Mouse (Mus musculus): ENCODE measurements around the gene Grhl3.
A peak's percentile ranks its signal among the peaks of the same experiment; 100 is the strongest.

Gene Grhl3

DNA sequence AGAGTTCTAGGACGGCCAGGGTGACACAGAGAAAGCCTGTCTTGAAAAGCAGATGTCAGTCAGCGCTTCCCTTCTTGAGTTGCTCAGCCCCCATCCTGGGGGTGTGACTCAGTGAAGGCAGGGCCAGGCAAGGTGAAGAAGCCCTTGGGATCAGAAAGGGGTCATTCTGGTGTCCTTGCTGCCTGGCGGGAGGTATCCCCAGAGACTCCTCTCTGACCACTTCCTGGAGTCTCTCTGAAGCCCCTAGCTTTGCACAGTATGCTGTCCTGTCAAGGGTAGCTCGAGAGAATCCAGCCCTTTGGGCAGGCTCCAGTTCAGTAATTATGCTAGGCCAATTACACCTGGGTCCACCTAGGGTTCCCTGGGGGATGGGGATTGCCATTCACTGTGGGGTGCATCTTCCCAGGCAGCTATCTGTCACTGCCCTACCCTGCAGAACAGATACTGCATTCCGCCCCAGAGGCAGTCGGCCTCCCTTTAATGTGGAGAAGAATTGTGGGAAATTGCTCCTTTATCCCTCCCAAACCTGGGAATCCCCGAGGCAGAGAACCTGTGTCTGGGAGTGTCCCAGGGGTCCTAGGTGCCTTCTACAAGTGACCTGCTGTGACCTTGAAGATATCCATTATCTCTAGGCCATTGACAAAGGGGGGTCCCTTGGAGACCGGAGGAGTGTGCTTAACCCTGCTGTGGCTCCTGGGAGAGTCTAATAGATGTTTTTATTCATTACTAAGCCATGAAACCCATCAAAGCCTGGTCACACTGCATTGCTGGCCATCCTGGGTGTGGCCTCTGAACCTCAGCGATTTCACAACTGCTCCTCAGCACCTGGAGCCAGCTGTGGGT lies 41.4 kb downstream of the Grhl3 start:
- no peak for DNase-seq (ENCODE audit: extremely low spot score)

DNA sequence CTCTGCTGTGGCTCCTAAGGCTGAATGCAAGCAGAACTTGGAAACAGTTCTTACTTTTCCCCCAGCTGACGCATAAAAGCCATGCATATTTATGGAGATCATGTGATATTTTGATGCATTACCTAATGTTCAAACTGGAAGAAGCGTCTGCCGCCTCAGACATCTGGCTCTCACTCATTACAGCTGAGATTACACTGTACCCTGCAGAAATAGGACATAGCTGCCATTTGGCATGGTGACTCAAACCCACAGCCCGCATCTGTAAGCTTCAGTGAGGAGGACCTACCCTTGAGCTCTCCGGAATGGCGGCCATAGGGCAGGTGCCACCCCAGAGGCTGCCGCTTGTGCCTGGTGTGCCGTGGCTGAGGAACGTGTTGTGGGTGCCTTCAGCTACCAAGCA lies 42.2 kb downstream of the Grhl3 start:
- no peak for DNase-seq (ENCODE audit: extremely low spot score)

DNA sequence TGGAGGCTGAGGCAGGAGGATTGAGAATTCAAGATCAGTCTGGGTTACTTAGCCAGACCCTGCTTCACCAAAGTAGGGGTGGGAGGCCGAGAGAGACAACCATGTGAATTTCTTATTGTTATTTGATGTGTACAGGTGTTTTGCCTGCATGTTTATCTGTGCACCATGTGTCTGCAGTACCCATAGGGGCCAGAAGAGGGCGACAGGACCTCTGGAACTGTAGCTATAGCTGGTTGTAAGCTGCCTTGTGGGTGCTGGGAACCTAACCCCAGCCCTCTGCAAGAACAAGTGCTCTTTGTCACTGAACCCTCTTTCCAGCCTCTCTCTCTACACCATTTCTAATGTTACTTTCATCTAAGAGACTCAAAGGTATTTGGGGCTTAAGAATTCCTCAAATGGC lies 43.2 kb downstream of the Grhl3 start:
- DNase-seq (ENCODE audit: extremely low spot score) = no peak

DNA sequence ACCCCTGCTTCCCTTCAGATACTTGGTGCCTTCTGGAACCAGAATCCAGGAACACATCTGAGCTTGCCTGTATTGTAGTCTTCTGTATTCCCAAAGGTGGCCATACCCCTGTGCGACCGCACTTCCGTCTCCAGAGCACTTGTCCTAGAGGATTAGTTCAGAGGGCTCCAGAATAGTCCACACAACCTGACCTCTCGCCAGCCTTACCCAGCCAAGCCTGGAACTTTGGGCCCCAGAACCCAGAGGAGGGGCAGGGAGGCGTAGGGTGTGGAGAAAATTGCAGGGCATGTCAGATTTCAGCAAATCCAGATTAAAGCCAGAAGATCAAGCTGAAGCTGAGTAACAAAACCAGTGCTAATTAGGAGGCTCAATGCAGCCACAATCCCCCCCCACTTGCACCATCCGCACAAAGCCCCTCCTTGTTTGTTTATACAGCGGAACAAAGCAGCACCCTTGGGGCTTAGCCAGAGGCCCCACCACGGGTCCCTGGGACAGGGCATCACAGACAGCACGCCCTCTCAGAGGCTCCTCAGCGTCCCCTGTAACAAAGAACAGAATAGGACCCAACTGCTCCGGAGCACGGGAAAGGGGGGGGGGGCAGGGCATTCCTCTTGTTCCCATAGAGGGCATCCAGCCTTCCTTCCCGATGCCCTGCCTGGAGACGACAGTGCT lies 47.3 kb downstream of the Grhl3 start:
- DNase-seq (ENCODE audit: extremely low spot score) = no peak

DNA sequence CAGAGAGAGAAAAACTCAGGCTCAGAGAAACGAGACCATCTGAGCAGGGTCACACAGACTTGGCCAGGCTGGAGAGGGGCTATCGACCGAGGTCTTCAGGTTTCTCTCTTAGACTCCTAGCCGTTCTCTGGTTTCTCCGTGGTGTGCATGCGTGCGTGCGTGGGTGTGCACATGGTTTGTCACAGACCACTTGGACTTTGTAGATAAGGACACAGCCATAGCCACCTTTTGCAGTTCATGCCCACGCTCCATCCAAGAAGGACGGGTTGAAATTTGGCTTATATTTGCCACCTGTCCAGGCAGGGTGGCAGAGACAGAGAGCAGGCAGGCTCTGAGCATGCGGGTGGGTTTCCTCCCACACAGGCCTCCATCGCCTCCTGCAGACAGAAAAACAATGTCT lies 48.4 kb downstream of the Grhl3 start:
- no peak for DNase-seq (ENCODE audit: extremely low spot score)

DNA sequence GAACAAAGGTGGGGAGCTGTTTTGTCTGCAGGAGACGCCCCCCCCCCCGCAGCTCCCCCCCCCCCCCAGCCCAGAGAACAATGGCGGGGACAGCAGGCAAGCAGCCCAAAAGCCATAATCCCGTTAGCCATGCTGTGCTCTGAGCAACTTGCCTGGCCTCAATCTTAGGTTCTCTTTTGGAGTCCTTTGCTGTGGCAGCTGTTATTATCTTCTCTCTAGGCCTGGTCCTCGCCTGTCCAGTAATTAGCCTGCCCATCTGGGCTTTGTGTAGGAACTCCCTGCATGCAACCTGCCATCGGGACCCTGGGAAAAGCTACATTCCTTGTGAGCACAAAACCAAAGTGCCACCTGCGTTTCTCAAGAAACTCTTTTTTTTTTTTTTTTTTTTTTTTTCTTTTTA lies 49.5 kb downstream of the Grhl3 start:
- DNase-seq (ENCODE audit: extremely low spot score) = no peak

DNA sequence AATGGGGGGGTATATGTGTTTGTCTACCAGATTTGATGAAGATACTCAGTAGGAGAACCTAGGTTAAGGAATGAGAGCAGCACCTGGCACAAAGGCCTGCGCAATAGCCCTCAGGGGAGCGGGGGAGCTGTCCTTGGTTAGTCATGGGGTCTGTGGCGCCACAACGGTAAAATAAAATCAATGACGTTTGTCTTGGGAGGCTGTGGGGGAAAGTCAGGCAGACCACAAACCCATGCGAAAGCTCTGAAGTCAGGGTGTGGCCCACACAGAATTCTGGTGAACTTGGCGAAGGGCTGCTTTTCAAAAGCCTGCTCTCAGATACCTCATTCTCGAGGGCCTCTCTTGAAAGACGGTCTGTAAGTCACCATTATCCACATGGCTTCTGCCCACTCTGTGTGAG lies 53.0 kb downstream of the Grhl3 start:
- DNase-seq (ENCODE audit: extremely low spot score) = no peak

DNA sequence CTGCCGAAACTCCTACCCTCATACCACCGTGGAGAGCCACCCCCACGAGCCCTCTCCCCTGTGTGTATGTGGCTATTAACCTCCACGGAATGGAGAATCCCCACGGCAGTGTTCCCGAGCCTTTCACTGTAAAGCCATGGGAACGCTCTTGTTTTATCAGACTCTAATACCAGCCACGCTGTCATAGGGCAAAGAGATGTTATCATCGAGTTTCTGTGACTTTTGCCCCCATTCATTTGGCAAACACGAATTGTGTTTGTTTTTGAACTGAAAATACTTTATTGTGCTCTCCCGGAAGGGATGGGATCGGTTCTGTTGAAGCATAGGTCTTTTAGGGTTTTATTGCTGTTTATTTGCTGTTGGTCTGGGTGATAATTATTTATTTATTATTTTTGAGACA lies 55.3 kb downstream of the Grhl3 start:
- no peak for DNase-seq (ENCODE audit: extremely low spot score)

DNA sequence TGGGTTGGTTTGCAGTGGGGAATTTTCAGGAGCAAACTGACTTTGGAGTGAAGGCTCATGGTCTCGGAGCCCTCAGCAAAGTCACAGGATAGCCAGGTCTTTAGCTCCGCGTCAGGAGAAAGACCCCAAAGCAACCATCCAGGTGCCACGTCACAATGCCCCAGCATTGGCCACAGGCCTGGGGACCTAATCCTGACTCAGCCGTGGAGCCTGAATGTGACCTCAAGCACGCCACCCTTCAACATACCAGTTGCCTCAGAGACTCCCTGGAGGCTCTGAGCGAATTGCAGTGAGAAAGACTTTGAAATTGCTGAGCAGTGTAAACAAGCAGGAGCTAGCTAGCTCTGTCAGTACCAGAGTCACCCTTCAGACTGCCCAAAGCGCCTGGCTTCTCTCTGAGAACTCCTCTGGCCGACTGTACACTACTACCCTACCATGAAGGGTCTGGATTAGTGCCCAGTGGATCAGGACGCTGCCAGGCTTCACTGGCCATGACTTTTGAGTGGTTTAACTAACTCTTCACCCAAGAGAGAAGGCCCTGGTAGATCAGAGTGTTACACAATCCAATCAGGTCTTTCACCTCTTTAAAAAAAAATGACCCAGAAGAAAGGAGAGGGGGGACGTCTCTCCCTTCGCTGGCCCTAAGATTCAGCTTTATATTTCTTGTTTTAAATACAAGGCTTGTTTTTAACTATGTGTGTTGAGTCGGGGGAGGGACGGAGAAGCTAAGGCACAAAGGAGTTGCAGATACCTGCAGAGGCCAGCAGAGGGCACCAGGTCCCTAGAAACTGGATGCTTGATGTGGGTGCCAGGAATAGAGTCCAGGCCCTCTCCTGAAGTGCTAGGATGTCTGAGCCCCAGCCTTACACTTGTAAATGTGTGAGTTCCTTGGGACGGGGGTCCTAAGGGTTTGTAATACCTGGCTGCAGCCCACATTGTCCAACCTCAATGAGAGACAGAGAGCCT lies 56.8 kb downstream of the Grhl3 start:
- DNase-seq (ENCODE audit: extremely low spot score) = peak; percentile 60

DNA sequence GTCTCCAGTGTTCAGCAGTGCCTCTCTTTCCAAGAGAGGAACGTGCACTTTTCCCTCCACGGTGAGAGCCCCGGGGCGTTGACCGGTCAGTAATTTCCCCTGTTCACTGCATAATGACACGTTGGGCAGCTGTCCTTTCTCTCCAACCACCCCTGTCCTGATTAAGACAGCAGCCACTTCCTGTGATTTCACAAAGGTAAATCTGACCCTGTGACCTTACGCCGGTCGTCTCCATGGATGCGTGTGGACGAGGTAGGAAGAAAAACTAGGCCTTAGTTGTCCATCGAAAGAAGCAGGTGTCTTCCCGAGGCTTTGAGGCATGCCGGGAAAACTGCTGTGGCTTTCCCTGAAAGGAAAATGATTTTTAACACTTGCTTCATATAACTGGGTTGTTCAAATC lies 58.5 kb downstream of the Grhl3 start:
- no peak for DNase-seq (ENCODE audit: extremely low spot score)

DNA sequence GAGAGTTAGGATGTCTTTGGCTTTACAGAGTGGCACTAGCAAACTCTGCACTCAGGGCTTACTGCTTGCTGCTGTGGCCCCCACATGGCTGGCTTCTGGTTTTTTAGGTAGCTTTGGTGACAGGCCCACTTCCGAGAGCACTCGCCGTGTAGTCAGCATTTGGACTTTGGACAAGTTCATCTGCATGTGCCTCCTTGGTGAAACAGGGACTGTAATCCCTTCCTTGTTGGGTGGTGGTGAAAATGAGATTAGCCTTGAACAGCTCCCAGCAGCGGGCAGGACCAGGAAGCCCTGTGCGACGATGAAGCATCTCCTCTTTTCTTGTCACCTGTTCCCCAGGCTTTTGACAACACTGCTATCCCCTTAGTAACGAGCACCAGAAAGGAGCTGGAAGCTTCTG lies 59.6 kb downstream of the Grhl3 start:
- DNase-seq (ENCODE audit: extremely low spot score) = no peak

DNA sequence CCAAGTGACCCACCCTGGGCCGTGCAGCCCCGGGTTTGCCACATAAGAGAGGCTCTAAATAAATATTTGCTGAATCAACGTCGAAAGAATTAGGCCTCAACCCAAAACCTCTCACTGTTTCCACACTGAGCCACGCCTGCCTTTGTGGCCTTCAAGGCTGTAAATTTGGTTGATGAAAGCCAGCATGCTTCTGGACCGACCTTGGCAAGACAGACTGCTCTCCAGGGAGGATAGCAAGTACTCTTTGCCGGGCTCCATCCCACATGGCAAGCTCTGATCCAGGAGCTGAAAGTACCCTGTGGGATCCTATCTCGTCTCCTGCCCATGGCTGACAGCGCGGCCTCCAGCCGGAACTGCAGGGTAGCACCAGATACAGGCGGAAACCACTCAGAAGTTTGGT lies 63.9 kb downstream of the Grhl3 start:
- DNase-seq (ENCODE audit: extremely low spot score) = no peak

DNA sequence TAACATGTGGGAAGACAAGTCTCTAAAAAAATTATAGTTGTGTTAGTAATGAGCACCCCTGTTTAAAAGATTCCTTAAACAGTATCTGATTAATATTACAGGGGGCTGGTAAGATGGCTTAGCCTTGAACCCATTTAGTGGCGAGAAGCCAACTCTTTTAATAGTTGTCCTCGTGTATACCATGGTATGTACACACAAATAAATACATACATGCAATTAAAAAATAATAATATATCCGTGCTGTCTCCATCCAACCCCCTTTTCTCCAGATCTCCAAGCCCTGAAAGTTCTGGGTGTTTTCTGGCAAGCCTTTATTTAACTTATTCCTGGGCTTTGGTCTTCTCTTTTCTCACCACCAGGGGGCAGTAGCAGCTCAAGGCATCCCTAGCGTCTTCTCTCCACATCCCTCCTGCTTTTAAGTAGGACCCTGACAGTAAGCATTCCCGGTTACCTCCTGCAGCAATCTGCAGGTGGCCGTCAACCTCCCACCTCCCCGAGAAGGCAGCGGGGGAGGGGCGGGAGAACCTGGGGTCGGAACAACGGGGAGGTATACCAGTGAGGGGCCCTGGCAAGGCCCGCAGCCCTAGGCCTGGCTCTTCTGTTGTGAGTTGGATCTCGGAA lies 64.9 kb downstream of the Grhl3 start:
- DNase-seq (ENCODE audit: extremely low spot score) = peak; percentile 87

DNA sequence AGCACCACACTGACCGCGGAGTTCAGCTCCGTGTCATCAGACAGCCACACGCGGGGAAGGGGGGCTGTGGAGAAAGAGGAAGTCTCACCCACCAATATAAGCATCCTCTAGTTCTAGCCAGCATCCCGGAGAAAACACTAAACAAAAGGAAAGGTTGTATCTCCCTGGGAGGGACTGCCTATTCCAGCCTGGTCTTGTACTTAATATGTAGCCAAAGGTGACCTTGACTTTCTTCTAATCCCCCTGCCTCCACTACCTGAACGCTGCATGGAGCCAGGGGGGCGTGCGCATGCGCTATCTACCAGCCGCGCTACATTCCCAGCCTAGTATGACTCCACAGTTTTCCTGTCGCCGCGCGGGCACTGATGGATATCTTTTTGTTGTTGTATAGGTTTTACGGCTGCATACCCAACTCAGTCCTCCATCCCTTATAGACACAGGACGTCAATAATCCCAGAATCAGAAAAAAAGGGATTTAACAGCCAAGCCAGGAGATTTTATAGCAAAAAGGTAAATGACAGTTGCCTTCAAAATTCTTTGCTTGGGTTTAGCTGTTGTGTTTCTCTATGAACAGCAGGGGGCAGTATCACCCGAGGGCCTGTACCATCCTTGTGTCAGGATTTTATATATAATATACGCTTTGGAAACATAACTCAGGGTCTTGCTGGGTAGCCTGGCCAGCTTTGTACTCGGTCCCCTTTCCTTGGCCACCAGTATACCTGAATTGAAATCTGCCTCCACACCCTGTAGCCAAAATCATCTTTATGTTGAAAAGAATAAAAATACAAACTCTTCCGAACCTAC lies 65.7 kb downstream of the Grhl3 start:
- peak; percentile 70 for DNase-seq (ENCODE audit: extremely low spot score)

DNA sequence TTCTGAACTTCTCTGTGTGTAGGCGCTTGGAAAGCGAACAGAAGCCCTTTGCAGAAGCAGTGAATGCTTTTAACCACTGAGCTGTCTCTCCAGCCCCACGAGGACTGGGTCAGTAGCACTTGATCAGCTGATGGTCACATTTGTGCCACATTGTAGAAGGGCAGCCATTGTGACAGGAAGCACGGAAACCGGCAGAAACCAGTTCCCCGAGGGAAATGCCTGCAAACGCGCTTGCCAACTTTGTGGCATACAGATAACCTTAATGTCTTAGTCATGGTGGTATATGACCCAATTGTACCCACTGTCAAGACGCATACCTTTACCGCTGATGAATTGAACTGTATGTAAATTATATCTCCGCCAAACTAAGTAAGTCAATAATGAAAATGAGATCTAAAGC lies 67.6 kb downstream of the Grhl3 start:
- no peak for DNase-seq (ENCODE audit: extremely low spot score)

DNA sequence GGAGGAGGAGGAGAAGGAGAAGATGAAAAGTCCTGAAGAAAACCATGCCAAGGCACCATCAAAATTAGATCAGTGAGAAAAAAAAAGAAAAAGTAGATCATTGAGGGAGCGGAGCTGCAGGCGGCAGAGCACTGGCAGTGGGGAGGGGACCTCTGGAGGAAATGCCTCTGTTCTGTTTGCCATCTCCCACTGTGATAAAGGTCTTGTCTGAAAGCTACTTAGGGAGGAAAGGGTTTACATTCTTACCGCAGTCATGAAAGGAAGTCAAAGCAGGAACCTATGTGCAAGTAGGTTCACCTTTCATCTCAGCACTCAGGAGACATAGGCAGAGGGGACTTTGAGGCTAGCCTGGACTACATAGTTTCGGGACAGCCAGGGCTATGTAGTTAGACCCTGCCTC lies 71.8 kb downstream of the Grhl3 start:
- no peak for DNase-seq (ENCODE audit: extremely low spot score)

DNA sequence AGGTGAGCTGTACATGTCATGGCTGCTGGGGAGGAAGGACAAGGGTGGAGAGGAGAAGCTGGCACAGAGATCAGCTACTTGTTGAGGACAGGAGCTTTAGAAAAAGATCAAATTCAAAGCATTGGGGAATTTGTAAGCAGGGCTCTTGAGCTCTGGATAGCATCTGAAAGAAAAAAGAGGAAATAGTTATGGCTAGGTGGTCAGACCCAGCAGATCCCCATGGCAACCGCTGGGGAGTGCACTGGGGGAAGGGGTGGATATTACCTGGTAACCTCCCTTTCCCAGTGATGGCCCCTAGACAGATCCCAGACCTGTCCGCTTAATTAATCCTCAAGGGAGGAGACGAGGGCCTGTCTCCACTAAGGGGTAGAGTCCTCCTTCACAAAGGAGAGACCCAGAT lies 73.6 kb downstream of the Grhl3 start:
- DNase-seq (ENCODE audit: extremely low spot score) = no peak

DNA sequence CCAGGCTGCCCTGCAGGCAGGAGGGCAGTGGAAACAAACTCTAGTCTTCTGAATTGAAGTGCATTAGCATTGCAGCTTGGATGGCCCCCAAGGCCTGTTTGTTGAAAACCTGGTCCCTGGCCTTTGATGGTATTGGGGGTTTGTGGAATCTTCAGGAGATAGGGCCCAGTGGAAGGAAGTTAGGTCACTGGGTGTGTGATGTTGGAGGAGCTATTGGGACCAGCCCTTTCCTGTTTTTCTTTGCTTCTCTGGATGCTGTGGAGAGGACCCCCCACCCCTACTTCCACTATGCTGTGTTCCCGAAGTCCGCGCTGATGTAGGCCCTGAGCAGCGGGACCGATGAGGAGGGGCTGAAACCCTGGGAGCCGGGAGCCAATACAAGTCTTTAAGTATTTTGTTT lies 75.3 kb downstream of the Grhl3 start:
- no peak for DNase-seq (ENCODE audit: extremely low spot score)

DNA sequence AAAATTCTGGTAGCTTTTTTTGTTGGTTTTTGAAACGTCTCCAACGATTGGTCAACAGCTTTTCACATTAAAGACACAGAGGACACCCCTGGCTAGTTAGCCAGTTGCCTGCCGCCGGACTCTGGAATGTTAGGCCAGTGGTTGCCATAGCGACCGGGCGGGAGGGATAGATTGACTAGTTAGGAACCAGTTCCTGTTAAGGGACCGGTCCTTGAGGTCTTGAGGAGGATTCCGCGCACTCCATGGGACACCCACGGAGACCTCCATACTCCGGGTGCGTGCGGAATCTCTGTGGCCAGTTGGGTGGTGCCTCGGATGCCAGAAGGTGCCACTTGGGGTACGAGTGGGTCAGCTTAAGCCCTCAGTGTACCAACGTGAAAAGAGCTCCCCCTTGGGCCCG lies 77.6 kb downstream of the Grhl3 start:
- peak; percentile 79 for DNase-seq (ENCODE audit: extremely low spot score)

DNA sequence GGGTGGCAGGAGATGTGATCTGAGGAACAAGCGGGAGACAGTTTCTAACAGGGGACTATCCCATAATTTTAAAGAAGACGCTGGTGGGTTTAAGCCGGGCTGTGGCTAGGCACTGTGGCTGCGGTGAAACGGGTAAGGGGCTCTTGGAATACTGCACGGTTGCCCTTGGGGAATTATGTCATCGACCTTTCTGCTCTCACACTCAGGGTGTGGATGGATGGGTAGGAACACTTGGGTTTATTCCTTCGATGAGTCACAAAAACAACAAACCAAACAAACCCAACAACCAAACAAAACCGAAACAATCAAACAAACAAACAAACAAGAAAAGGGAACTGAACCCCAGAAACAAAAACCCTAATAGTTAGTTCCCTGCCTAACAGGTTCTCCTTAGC lies 78.0 kb downstream of the Grhl3 start:
- DNase-seq (ENCODE audit: extremely low spot score) = no peak

Data from embryo, embryonic 9.5 days (tissue).